Mouse (Mus musculus): ENCODE measurements at regions not wholly inside any gene's neighbourhood (a gene's known extent, or its start where the extent isn't known, plus 50 kb on each side); places are given as distances from the start of the nearest gene placed in this dataset.

GRCm38 (mm10) chr5:106756937-106757371 is 59.9 kb upstream of the Zfp644 start:
- peaks cover 7% of the 10 kb centered on the region for H3K4me1 ChIP-seq
- peak overlapping the region; percentile 13 for H3K4me3 ChIP-seq
- no peaks in the 10 kb centered on the region for H3K36me3 ChIP-seq
- no peak overlapping the region for H3K9ac ChIP-seq
- peaks cover 50% of the 10 kb centered on the region for H3K27me3 ChIP-seq (replicated peaks)
- peak; percentile 30; the same call in 1 of the 2 replicates for ATAC-seq
- H3K4me2 ChIP-seq: peak overlapping the region; percentile 42
- no peak overlapping the region for H3K27ac ChIP-seq
- H3K9me3 ChIP-seq (replicated peaks): no peaks in the 10 kb centered on the region
- WGBS (ENCODE audit: insufficient replicate concordance): 5% methylated on average over 10 of the region's 10 CpGs

- H3K36me3 ChIP-seq: no peaks in the 10 kb centered on the region
- H3K27ac ChIP-seq: no peak overlapping the region
- H3K9ac ChIP-seq: no peak overlapping the region
- H3K4me1 ChIP-seq: peaks cover 7% of the 10 kb centered on the region
- H3K4me3 ChIP-seq: no peak overlapping the region
- peaks cover 37% of the 10 kb centered on the region for H3K27me3 ChIP-seq (replicated peaks)
- H3K4me2 ChIP-seq: no peak overlapping the region
- no peak for ATAC-seq
- no peaks in the 10 kb centered on the region for H3K9me3 ChIP-seq (replicated peaks)
- WGBS (ENCODE audit: insufficient replicate concordance): 80% methylated on average over 1 of the region's 1 CpGs
Measured at GRCm38 (mm10) chr5:106753289-106753688, 56.2 kb upstream of the Zfp644 start.

- Histone ChIP-seq H3K4me3 (no peak overlapping the region), H3K4me1 (no peaks in the 10 kb centered on the region), H3K9ac (no peak overlapping the region), H3K9me3 (replicated peaks) (no peaks in the 10 kb centered on the region), H3K27ac (no peak overlapping the region), H3K36me3 (no peaks in the 10 kb centered on the region), H3K27me3 (replicated peaks) (peaks cover 11% of the 10 kb centered on the region), H3K4me2 (no peak overlapping the region)
- WGBS (ENCODE audit: insufficient replicate concordance): 71% methylated on average over 2 of the region's 2 CpGs
- ATAC-seq: no peak
Measured at GRCm38 (mm10) chr5:106750168-106750567, 53.1 kb upstream of the Zfp644 start.

GRCm38 (mm10) chr5:106748527-106749138 is 51.5 kb upstream of the Zfp644 start:
- WGBS (ENCODE audit: insufficient replicate concordance): 67% methylated on average over 12 of the region's 12 CpGs
- no peak overlapping the region for H3K27ac ChIP-seq
- no peak for ATAC-seq
- no peak overlapping the region for H3K4me3 ChIP-seq
- H3K9ac ChIP-seq: no peak overlapping the region
- no peaks in the 10 kb centered on the region for H3K36me3 ChIP-seq
- H3K27me3 ChIP-seq (replicated peaks): peaks cover 15% of the 10 kb centered on the region
- no peak overlapping the region for H3K4me2 ChIP-seq
- H3K9me3 ChIP-seq (replicated peaks): no peaks in the 10 kb centered on the region
- no peaks in the 10 kb centered on the region for H3K4me1 ChIP-seq
